13 mouse cellular contexts compared by ENCODE assay signal in genomic region chr19:6831331-6831730, GRCm38 (mm10). TPM values are rescaled to one million over a fixed set of nuclear protein-coding genes. Genes with fewer than 3 reads are reported as not detected.
A peak's percentile ranks its signal among the peaks of the same experiment; 100 is the strongest.
DNase-seq lines count a peak whose midpoint lies in the region; ATAC-seq and TF ChIP-seq lines count a peak whose summit lies in the region.
"Had no signal": no experiment of that assay in that cellular context is flagged by ENCODE, and none has a peak within 500 bp of the region (broad histone marks: within the 10 kb centered on the region; RNA-seq: fewer than 3 reads in every experiment).

No protein-coding gene starts in this region.

- TF ChIP-seq CTCF in heart, adult 2 months (IDR thresholded peaks at IDR 0.05), result no peak
- TF ChIP-seq CTCF in ES-Bruce4 (IDR thresholded peaks at IDR 0.05; ENCODE audit: low read depth, low read length), result no peak

- peaks cover 10% of the 10 kb centered on the region; the same call in 1 of the 2 replicates for H3K36me3 ChIP-seq in heart, embryonic 10.5 days
- no peaks in the 10 kb centered on the region for H3K36me3 ChIP-seq in heart, adult 2 months (ENCODE audit: control insufficient read depth, insufficient read depth, low read length)
- no peaks in the 10 kb centered on the region for H3K36me3 ChIP-seq in ES-Bruce4 (ENCODE audit: control insufficient read depth, insufficient read depth, low read length, poor library complexity, severe bottlenecking)
- H3K36me3 ChIP-seq in forebrain, embryonic 11.5 days (ENCODE audit: control insufficient read depth, insufficient read depth, low read length), result no peaks in the 10 kb centered on the region
- H3K36me3 ChIP-seq in limb, embryonic 14.5 days (ENCODE audit: control insufficient read depth, insufficient read depth, low read length), result peaks cover 47% of the 10 kb centered on the region

- H3K9ac ChIP-seq in heart, adult 2 months (ENCODE audit: low read depth, low read length), result no peak overlapping the region
- peak overlapping the region; percentile 4; the same call in 1 of the 2 replicates for H3K9ac ChIP-seq in ES-Bruce4 (ENCODE audit: low read depth, poor library complexity, severe bottlenecking)
- peak overlapping the region; percentile 2; the same call in 1 of the 2 replicates for H3K9ac ChIP-seq in forebrain, embryonic 11.5 days (ENCODE audit: low read length)
- H3K9ac ChIP-seq in limb, embryonic 14.5 days (ENCODE audit: low read depth, low read length, severe bottlenecking), result no peak overlapping the region

- intact Hi-C loops in heart, adult 2 months (cut with DNase I), result no loop called here

- H3K27ac ChIP-seq in heart, embryonic 10.5 days, result no peak overlapping the region
- H3K27ac ChIP-seq in heart, adult 2 months, result no peak overlapping the region
- no peak overlapping the region for H3K27ac ChIP-seq in ES-Bruce4 (ENCODE audit: insufficient read depth, low read length)
- no peak overlapping the region for H3K27ac ChIP-seq in forebrain, embryonic 11.5 days (ENCODE audit: low read depth, low read length)
- H3K27ac ChIP-seq in limb, embryonic 14.5 days (replicated peaks; ENCODE audit: low read depth, low read length), result no peak overlapping the region
- H3K27ac ChIP-seq: layer of hippocampus, adult 2 months had no signal

- H3K4me2 ChIP-seq in forebrain, embryonic 11.5 days (ENCODE audit: low read depth, low read length, severe bottlenecking), result peak overlapping the region; percentile 66
- H3K4me2 ChIP-seq in limb, embryonic 14.5 days (replicated peaks; ENCODE audit: low read depth, low read length, severe bottlenecking), result peak overlapping the region; percentile 13; the same call in 1 of the 2 replicates

- no peak for TF ChIP-seq POLR2A in heart, adult 2 months (IDR thresholded peaks at IDR 0.05; ENCODE audit: insufficient read depth, low read depth, low read length)
- no peak for TF ChIP-seq POLR2A in ES-Bruce4 (IDR thresholded peaks at IDR 0.05; ENCODE audit: insufficient read depth, low read length)
- TF ChIP-seq POLR2A in limb, embryonic 14.5 days (IDR thresholded peaks at IDR 0.05; ENCODE audit: borderline replicate concordance, extremely low read depth, insufficient read depth, insufficient read length), result no peak

- 11% methylated on average over 17 of the region's 17 CpGs for WGBS in heart, embryonic 10.5 days
- WGBS in heart, adult 2 months, result 83% methylated on average over 17 of the region's 17 CpGs
- under 1% methylated on average over 17 of the region's 17 CpGs for WGBS in forebrain, embryonic 11.5 days
- WGBS in limb, embryonic 14.5 days, result 11% methylated on average over 16 of the region's 17 CpGs

- H3K4me3 ChIP-seq in heart, embryonic 10.5 days, result peak overlapping the region; percentile 51
- H3K4me3 ChIP-seq in heart, adult 2 months, result no peak overlapping the region
- H3K4me3 ChIP-seq in ES-Bruce4 (ENCODE audit: low read depth, low read length), result peak overlapping the region; percentile 41
- H3K4me3 ChIP-seq in forebrain, embryonic 11.5 days (ENCODE audit: low read depth, low read length), result peak overlapping the region; percentile 28
- H3K4me3 ChIP-seq in limb, embryonic 14.5 days (replicated peaks; ENCODE audit: low read length), result peak overlapping the region; percentile 13
- H3K4me3 ChIP-seq: layer of hippocampus, adult 2 months had no signal

- TF ChIP-seq EP300 in heart, adult 2 months (IDR thresholded peaks at IDR 0.05; ENCODE audit: insufficient read depth, low read depth, low read length), result no peak
- TF ChIP-seq EP300 in ES-Bruce4 (IDR thresholded peaks at IDR 0.05; ENCODE audit: insufficient read depth, low read depth, low read length), result peak; percentile 50; the same call in 1 of the 2 replicates

- no peak for DNase-seq in heart, embryonic 10.5 days (ENCODE audit: low spot score)
- no peak for DNase-seq in heart, adult 2 months
- DNase-seq in forebrain, embryonic 11.5 days (ENCODE audit: low spot score), result no peak
- no peak for DNase-seq in limb, embryonic 14.5 days (ENCODE audit: low spot score)
- no peak for DNase-seq in spleen, postnatal 36 days (ENCODE audit: low spot score in 2 of 2)
- DNase-seq in right cerebral cortex, adult 2 months (ENCODE audit: low spot score in 2 of 2), result no peak
- no peak for DNase-seq in spleen, postnatal 10 days (ENCODE audit: low spot score in 2 of 2)
- DNase-seq: cerebellum, adult 9-10 months; gastrocnemius, postnatal 36 days; right cerebral cortex, postnatal 25 days had no signal

- H3K27me3 ChIP-seq in heart, embryonic 10.5 days (ENCODE audit: insufficient read depth, poor library complexity, severe bottlenecking), result peaks cover 96% of the 10 kb centered on the region
- no peaks in the 10 kb centered on the region for H3K27me3 ChIP-seq in heart, adult 2 months (ENCODE audit: control insufficient read depth, insufficient read depth, low read length)
- H3K27me3 ChIP-seq in ES-Bruce4 (ENCODE audit: control insufficient read depth, insufficient read depth, low read length, poor library complexity, severe bottlenecking), result no peaks in the 10 kb centered on the region; the same call in none of the 2 replicates
- peaks cover 38% of the 10 kb centered on the region for H3K27me3 ChIP-seq in forebrain, embryonic 11.5 days (ENCODE audit: control insufficient read depth, insufficient read depth, low read length)
- peaks cover 45% of the 10 kb centered on the region for H3K27me3 ChIP-seq in limb, embryonic 14.5 days (ENCODE audit: control insufficient read depth, insufficient read depth, low read length)

- H3K9me3 ChIP-seq in heart, embryonic 10.5 days, result no peaks in the 10 kb centered on the region
- H3K9me3 ChIP-seq in ES-Bruce4 (replicated peaks; ENCODE audit: control insufficient read depth, insufficient read depth, low read length, poor library complexity, severe bottlenecking), result no peaks in the 10 kb centered on the region
- no peaks in the 10 kb centered on the region for H3K9me3 ChIP-seq in forebrain, embryonic 11.5 days (ENCODE audit: control insufficient read depth, low read length)
- H3K9me3 ChIP-seq in limb, embryonic 14.5 days (ENCODE audit: control insufficient read depth, low read length), result no peaks in the 10 kb centered on the region

- H3K79me2 ChIP-seq in heart, adult 2 months (replicated peaks; ENCODE audit: control insufficient read depth, insufficient read depth, low read length), result no peaks in the 10 kb centered on the region

- ATAC-seq in forebrain, embryonic 11.5 days (replicated peaks; ENCODE audit: low FRiP score), result no peak
- no peak for ATAC-seq in limb, embryonic 14.5 days (ENCODE audit: low FRiP score, low read depth)
- ATAC-seq: activated CD4-positive, CD25-positive, alpha-beta regulatory T cell, adult 4 months had no signal

- peaks cover 21% of the 10 kb centered on the region for H3K4me1 ChIP-seq in heart, embryonic 10.5 days
- H3K4me1 ChIP-seq in heart, adult 2 months (ENCODE audit: control insufficient read depth, insufficient read depth, low read length), result no peaks in the 10 kb centered on the region
- H3K4me1 ChIP-seq in ES-Bruce4 (ENCODE audit: control insufficient read depth, insufficient read depth, low read length), result peaks cover 2% of the 10 kb centered on the region
- H3K4me1 ChIP-seq in forebrain, embryonic 11.5 days (replicated peaks; ENCODE audit: control insufficient read depth, insufficient read depth, low read length), result peaks cover 10% of the 10 kb centered on the region
- H3K4me1 ChIP-seq in limb, embryonic 14.5 days (ENCODE audit: control insufficient read depth, insufficient read depth, low read length), result peaks cover 6% of the 10 kb centered on the region; the same call in 1 of the 2 replicates

RNA-seq across cellular contexts. Expression of gene Rps6ka4, which starts 9.1 kb away (rescaled TPM):
- 10.1 and 14.7 TPM in 2 replicates for polyA plus RNA-seq in heart, embryonic 10.5 days (2016; fragmentation: Nextera tagmentation; extraction: Ambion mirVana)
- 10 to 100 TPM; 15.9 to 17.9 TPM for total RNA-seq in heart, adult 2 months (2021)
- 11.8 and 12.9 TPM in 2 replicates for polyA plus RNA-seq in heart, adult 2 months (2012; rRNA removed)
- polyA plus RNA-seq in ES-Bruce4 (2011; ENCODE audit: insufficient read depth, insufficient read length, low read depth, missing spikeins), result 4.5 and 5.2 TPM in 2 replicates
- 6.0 and 7.2 TPM in 2 replicates for polyA plus RNA-seq in forebrain, embryonic 11.5 days (2014; fragmentation: Nextera tagmentation; extraction: Ambion mirVana)
- polyA plus RNA-seq in limb, embryonic 14.5 days (2012; rRNA removed), result 19.4 and 22.9 TPM in 2 replicates
- polyA plus RNA-seq in limb, embryonic 14.5 days (2014; fragmentation: Nextera tagmentation; extraction: Ambion mirVana), result 25.2 and 27.4 TPM in 2 replicates

RNA-seq across cellular contexts. Expression of gene Ccdc88b, which starts 26.7 kb away (rescaled TPM):
- polyA plus RNA-seq in heart, embryonic 10.5 days (2016; fragmentation: Nextera tagmentation; extraction: Ambion mirVana), result 0.38 and 0.63 TPM in 2 replicates
- total RNA-seq in heart, adult 2 months (2021), result 1 to 10 TPM in 1 of 2 experiments, under 1 TPM in 1; 0.86 to 1.0 TPM
- 0.94 and 1.8 TPM in 2 replicates for polyA plus RNA-seq in heart, adult 2 months (2012; rRNA removed)
- 1.1 and 1.9 TPM in 2 replicates for polyA plus RNA-seq in ES-Bruce4 (2011; ENCODE audit: insufficient read depth, insufficient read length, low read depth, missing spikeins)
- 0.56 and 0.80 TPM in 2 replicates for polyA plus RNA-seq in forebrain, embryonic 11.5 days (2014; fragmentation: Nextera tagmentation; extraction: Ambion mirVana)
- polyA plus RNA-seq in limb, embryonic 14.5 days (2012; rRNA removed), result 1.8 and 2.2 TPM in 2 replicates
- polyA plus RNA-seq in limb, embryonic 14.5 days (2014; fragmentation: Nextera tagmentation; extraction: Ambion mirVana), result 0.69 and 0.75 TPM in 2 replicates

Comparison
In these comparisons a context has a peak if more than half of its experiments do, and no peak if none do; other contexts are left out.
1. H3K9ac ChIP-seq: peak in ES-Bruce4 (single experiment) and forebrain, embryonic 11.5 days (single experiment); none in heart, adult 2 months (single experiment) and limb, embryonic 14.5 days (single experiment).